Mouse (Mus musculus): Measurements from ENCODE around the gene Ranbp3. TPM values are rescaled to one million over a fixed set of nuclear protein-coding genes. Genes with fewer than 3 reads are reported as not detected.

Gene Ranbp3
- polyA plus RNA-seq, 1 experiment = 110 TPM

DNA sequence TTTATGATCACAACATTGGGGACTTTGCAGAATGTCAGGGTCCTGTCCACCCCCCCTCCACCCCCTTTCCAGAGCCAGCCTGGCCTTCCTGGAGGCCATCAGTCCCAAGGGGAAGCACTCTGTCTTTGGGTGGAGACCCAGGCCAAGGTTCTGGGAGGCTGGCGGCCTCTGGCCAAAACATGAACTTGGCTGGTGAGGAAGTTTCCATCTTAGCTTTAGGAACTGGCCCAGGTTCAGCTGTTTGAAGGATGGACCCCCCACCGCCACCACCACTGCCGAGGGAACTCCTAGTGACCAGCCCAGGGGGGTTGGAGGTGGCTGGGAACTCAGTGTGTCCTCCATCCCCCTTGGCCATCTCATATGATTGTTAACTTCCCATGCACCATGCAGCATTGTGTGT is 88.0 kb downstream of the Ranbp3 start:
- no peak for DNase-seq (ENCODE audit: extremely low spot score in 1 of 2, low spot score in 1 of 2)

Other genes starting within 250 kb of the Ranbp3 start
- gene Ptprs, start 196.8 kb upstream of the Ranbp3 start, polyA plus RNA-seq (2012; rRNA removed) = 622 and 690 TPM in 2 replicates
- not detected in 2 replicates for gene Znrf4, start 160.9 kb upstream of the Ranbp3 start, polyA plus RNA-seq (2012; rRNA removed)
- 3.1 and 3.7 TPM in 2 replicates for gene Gm20219, start 118.9 kb upstream of the Ranbp3 start, polyA plus RNA-seq (2012; rRNA removed)
- 160 and 162 TPM in 2 replicates for gene Safb2, start 88.7 kb upstream of the Ranbp3 start, polyA plus RNA-seq (2012; rRNA removed)
- 140 and 144 TPM in 2 replicates for gene Safb, start 88.5 kb upstream of the Ranbp3 start, polyA plus RNA-seq (2012; rRNA removed)
- 162 and 185 TPM in 2 replicates for gene 2410015M20Rik, start 63.5 kb upstream of the Ranbp3 start, polyA plus RNA-seq (2012; rRNA removed)
- gene Rpl36, start 59.9 kb upstream of the Ranbp3 start, polyA plus RNA-seq (2012; rRNA removed) = 1,013 and 1,153 TPM in 2 replicates
- gene Lonp1, start 46.4 kb upstream of the Ranbp3 start, polyA plus RNA-seq (2012; rRNA removed) = 72.2 and 86.2 TPM in 2 replicates
- gene Catsperd, start 45.2 kb upstream of the Ranbp3 start, polyA plus RNA-seq (2012; rRNA removed) = 2.4 and 2.6 TPM in 2 replicates
- gene Ndufa11, start 44.5 kb downstream of the Ranbp3 start, polyA plus RNA-seq (2012; rRNA removed) = 336 and 372 TPM in 2 replicates
- gene Vmac, start 44.7 kb downstream of the Ranbp3 start, polyA plus RNA-seq (2012; rRNA removed) = 18.7 and 22.4 TPM in 2 replicates
- gene Nrtn, start 84.2 kb downstream of the Ranbp3 start, polyA plus RNA-seq (2012; rRNA removed) = 5.9 and 7.4 TPM in 2 replicates
- 145 and 149 TPM in 2 replicates for gene Dus3l, start 91.5 kb downstream of the Ranbp3 start, polyA plus RNA-seq (2012; rRNA removed)
- gene Prr22, start 97.0 kb downstream of the Ranbp3 start, polyA plus RNA-seq (2012; rRNA removed) = 3.5 and 4.2 TPM in 2 replicates
- 3.6 and 4.0 TPM in 2 replicates for gene Rfx2, start 157.7 kb downstream of the Ranbp3 start, polyA plus RNA-seq (2012; rRNA removed)
- gene Acsbg2, start 201.2 kb downstream of the Ranbp3 start, polyA plus RNA-seq (2012; rRNA removed) = 0.04 TPM in 1 of 2 replicates, not detected in the other
- gene 1700061G19Rik, start 202.2 kb downstream of the Ranbp3 start, polyA plus RNA-seq (2012; rRNA removed) = 0.12 and 0.15 TPM in 2 replicates

Measured in frontal cortex, adult 2 months (tissue).